Mouse (Mus musculus): ENCODE measurements around the gene Gcsh. TPM values are rescaled to one million over a fixed set of nuclear protein-coding genes. Genes with fewer than 3 reads are reported as not detected.
A peak's percentile ranks its signal among the peaks of the same experiment; 100 is the strongest.

The Gcsh gene
- polyA plus RNA-seq, 1 experiment from 2014 or later = 88.3 TPM

- Histone ChIP-seq H3K27ac (replicated peaks in 1 of 2; ENCODE audit: control insufficient read depth in 1 of 2, insufficient read depth in 1 of 2, low read depth in 2 of 2, low read length in 2 of 2) (no peak overlapping the region), H3K4me3 (ENCODE audit: control insufficient read depth in 1 of 2, insufficient read depth in 1 of 2, low read depth in 1 of 2, low read length in 2 of 2) (no peak overlapping the region), H3K9me3 (ENCODE audit: control insufficient read depth, low read length) (no peaks in the 10 kb centered on the region), H3K4me2 (ENCODE audit: low read length) (peak overlapping the region; percentile 33), H3K9ac (ENCODE audit: low read length) (no peak overlapping the region), H3K4me1 (ENCODE audit: control insufficient read depth in 2 of 2, insufficient read depth in 2 of 2, low read length in 2 of 2) (peaks cover 19 to 35% of the 10 kb centered on the region in 2 experiments), H3K36me3 (ENCODE audit: control insufficient read depth, insufficient read depth, low read length) (peaks cover 15% of the 10 kb centered on the region), H3K27me3 (ENCODE audit: control insufficient read depth, insufficient read depth, low read length) (no peaks in the 10 kb centered on the region)
- WGBS = 69% methylated on average over 12 of the region's 12 CpGs
- ATAC-seq (ENCODE audit: insufficient number of reproducible peaks, insufficient read depth, low FRiP score, low read depth) = no peak
Observed at GRCm38 (mm10) chr8:116942284-116943058, 50.9 kb downstream of the Gcsh start.

DNA sequence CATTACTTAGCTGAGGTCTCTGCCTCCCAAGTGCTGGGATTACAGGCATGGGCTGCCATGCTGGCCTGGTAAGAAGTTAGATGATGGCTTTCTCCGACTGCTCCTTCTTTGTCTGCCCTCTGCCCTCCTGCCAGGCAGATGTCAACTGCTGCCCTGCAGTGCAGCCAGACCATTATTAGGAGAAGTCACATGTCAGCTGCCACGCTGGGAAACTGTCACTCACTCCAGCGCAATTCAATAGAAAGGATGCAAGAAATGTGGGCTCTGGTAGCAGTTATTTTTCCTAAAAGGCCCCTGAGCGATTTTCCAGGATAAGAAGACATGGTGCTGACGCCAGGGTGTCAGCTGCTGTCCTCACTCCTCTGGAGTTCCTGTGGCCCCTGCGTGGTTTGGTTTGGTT lies 57.8 kb downstream of the Gcsh start:
- H3K9ac ChIP-seq (ENCODE audit: low read length) = no peak overlapping the region
- H3K4me2 ChIP-seq (ENCODE audit: low read length) = no peak overlapping the region
- 75% methylated on average over 6 of the region's 6 CpGs for WGBS
- H3K9me3 ChIP-seq (ENCODE audit: control insufficient read depth, low read length) = no peaks in the 10 kb centered on the region
- ATAC-seq (ENCODE audit: insufficient number of reproducible peaks, insufficient read depth, low FRiP score, low read depth) = no peak
- no peak overlapping the region for H3K4me3 ChIP-seq (ENCODE audit: control insufficient read depth in 1 of 2, insufficient read depth in 1 of 2, low read depth in 1 of 2, low read length in 2 of 2)
- H3K36me3 ChIP-seq (ENCODE audit: control insufficient read depth, insufficient read depth, low read length) = peaks cover 85% of the 10 kb centered on the region
- H3K27me3 ChIP-seq (ENCODE audit: control insufficient read depth, insufficient read depth, low read length) = no peaks in the 10 kb centered on the region
- no peak overlapping the region for H3K27ac ChIP-seq (replicated peaks in 1 of 2; ENCODE audit: control insufficient read depth in 1 of 2, insufficient read depth in 1 of 2, low read depth in 2 of 2, low read length in 2 of 2)
- H3K4me1 ChIP-seq (ENCODE audit: control insufficient read depth in 2 of 2, insufficient read depth in 2 of 2, low read length in 2 of 2) = no peaks in the 10 kb centered on the region

DNA sequence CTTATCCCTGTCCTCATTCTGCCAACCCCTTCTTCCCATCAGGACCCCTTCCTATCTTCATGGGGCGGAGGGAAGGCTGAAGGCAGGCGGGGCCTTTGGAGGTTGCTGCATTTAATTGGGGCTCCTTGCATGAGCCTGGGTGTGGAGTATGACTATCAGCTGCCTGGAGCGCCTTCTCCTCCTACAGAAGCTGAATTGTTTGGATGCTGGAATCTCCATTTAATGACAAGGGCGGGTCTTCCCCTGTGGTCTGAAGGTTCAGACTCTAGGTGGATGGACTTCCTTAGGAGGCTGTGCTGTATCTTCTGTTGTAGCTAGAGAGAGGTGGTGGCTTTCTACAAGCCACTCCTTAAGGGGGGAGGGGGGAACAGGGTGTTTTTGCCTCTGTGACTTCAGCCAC lies 58.4 kb downstream of the Gcsh start:
- no peaks in the 10 kb centered on the region for H3K27me3 ChIP-seq (ENCODE audit: control insufficient read depth, insufficient read depth, low read length)
- H3K4me2 ChIP-seq (ENCODE audit: low read length) = no peak overlapping the region
- H3K36me3 ChIP-seq (ENCODE audit: control insufficient read depth, insufficient read depth, low read length) = peaks cover 87% of the 10 kb centered on the region
- no peak overlapping the region for H3K27ac ChIP-seq (replicated peaks in 1 of 2; ENCODE audit: control insufficient read depth in 1 of 2, insufficient read depth in 1 of 2, low read depth in 2 of 2, low read length in 2 of 2)
- no peak overlapping the region for H3K4me3 ChIP-seq (ENCODE audit: control insufficient read depth in 1 of 2, insufficient read depth in 1 of 2, low read depth in 1 of 2, low read length in 2 of 2)
- ATAC-seq (ENCODE audit: insufficient number of reproducible peaks, insufficient read depth, low FRiP score, low read depth) = no peak
- H3K4me1 ChIP-seq (ENCODE audit: control insufficient read depth in 2 of 2, insufficient read depth in 2 of 2, low read length in 2 of 2) = no peaks in the 10 kb centered on the region
- WGBS = 95% methylated on average over 4 of the region's 4 CpGs
- H3K9ac ChIP-seq (ENCODE audit: low read length) = no peak overlapping the region
- H3K9me3 ChIP-seq (ENCODE audit: control insufficient read depth, low read length) = no peaks in the 10 kb centered on the region

Other genes starting within 250 kb of the Gcsh start
- gene Cmc2, start 72.1 kb downstream of the Gcsh start, polyA plus RNA-seq (2014; fragmentation: Nextera tagmentation; extraction: Ambion mirVana) = 126 and 131 TPM in 2 replicates
- gene Cenpn, start 71.8 kb downstream of the Gcsh start, polyA plus RNA-seq (2014; fragmentation: Nextera tagmentation; extraction: Ambion mirVana) = 24.2 and 24.6 TPM in 2 replicates
- gene Atmin, start 50.1 kb downstream of the Gcsh start, polyA plus RNA-seq (2014; fragmentation: Nextera tagmentation; extraction: Ambion mirVana) = 11.6 and 12.3 TPM in 2 replicates
- gene 1700030J22Rik, start 14.6 kb downstream of the Gcsh start, polyA plus RNA-seq (2014; fragmentation: Nextera tagmentation; extraction: Ambion mirVana) = 0.66 and 0.75 TPM in 2 replicates
- gene Pkd1l2, start 88.9 kb upstream of the Gcsh start, polyA plus RNA-seq (2014; fragmentation: Nextera tagmentation; extraction: Ambion mirVana) = 0.14 TPM in 1 of 2 replicates, not detected in the other
- not detected in 2 replicates for gene Bco1, start 102.3 kb upstream of the Gcsh start, polyA plus RNA-seq (2014; fragmentation: Nextera tagmentation; extraction: Ambion mirVana)
- gene Gan, start 164.6 kb upstream of the Gcsh start, polyA plus RNA-seq (2014; fragmentation: Nextera tagmentation; extraction: Ambion mirVana) = 1.0 and 1.3 TPM in 2 replicates

Measured in heart, embryonic 14.5 days (tissue).